Mouse (Mus musculus) cerebellum, adult 9-10 months (tissue): Measurements from ENCODE around the gene Dpf3.

ENCODE experiments used
- DNase-seq: peaks from one replicate; pipeline ENCODE4 v3.0.0; 2022

The Dpf3 gene

GRCm38 (mm10) chr12:83271215-83271614 lies 216.3 kb downstream of the Dpf3 start:
- no peak for DNase-seq

- peak; percentile 88 for DNase-seq
Observed at GRCm38 (mm10) chr12:83268504-83268922, 219.0 kb downstream of the Dpf3 start.

GRCm38 (mm10) chr12:83260540-83260939 lies 227.0 kb downstream of the Dpf3 start:
- no peak for DNase-seq

- no peak for DNase-seq
Observed at GRCm38 (mm10) chr12:83254399-83254798, 233.1 kb downstream of the Dpf3 start.

- DNase-seq, result no peak
Observed at GRCm38 (mm10) chr12:83249066-83249465, 238.4 kb downstream of the Dpf3 start.

GRCm38 (mm10) chr12:83248636-83249035 lies 238.9 kb downstream of the Dpf3 start:
- peak; percentile 95 for DNase-seq

- peak; percentile 65 for DNase-seq
Observed at GRCm38 (mm10) chr12:83247669-83248068, 239.8 kb downstream of the Dpf3 start.

- DNase-seq, result peak; percentile 70
Observed at GRCm38 (mm10) chr12:83241022-83241421, 246.5 kb downstream of the Dpf3 start.

- no peak for DNase-seq
Observed at GRCm38 (mm10) chr12:83240571-83240970, 246.9 kb downstream of the Dpf3 start.

GRCm38 (mm10) chr12:83235781-83236180 lies 251.7 kb downstream of the Dpf3 start:
- no peak for DNase-seq

- DNase-seq, result no peak
Observed at GRCm38 (mm10) chr12:83234981-83235380, 252.5 kb downstream of the Dpf3 start.

- no peak for DNase-seq
Observed at GRCm38 (mm10) chr12:83233651-83234050, 253.9 kb downstream of the Dpf3 start.

- no peak for DNase-seq
Observed at GRCm38 (mm10) chr12:83232916-83233315, 254.6 kb downstream of the Dpf3 start.

GRCm38 (mm10) chr12:83231258-83231657 lies 256.3 kb downstream of the Dpf3 start:
- no peak for DNase-seq

- no peak for DNase-seq
Observed at GRCm38 (mm10) chr12:83229683-83230082, 257.8 kb downstream of the Dpf3 start.

- DNase-seq, result no peak
Observed at GRCm38 (mm10) chr12:83227014-83227413, 260.5 kb downstream of the Dpf3 start.

- no peak for DNase-seq
Observed at GRCm38 (mm10) chr12:83220964-83221363, 266.6 kb downstream of the Dpf3 start.

GRCm38 (mm10) chr12:83213879-83214341 lies 273.6 kb downstream of the Dpf3 start:
- peak; percentile 66 for DNase-seq

GRCm38 (mm10) chr12:83211976-83212375 lies 275.5 kb downstream of the Dpf3 start:
- no peak for DNase-seq

- peak; percentile 52 for DNase-seq
Observed at GRCm38 (mm10) chr12:83211146-83211822, 276.2 kb downstream of the Dpf3 start.

GRCm38 (mm10) chr12:83210735-83211134 lies 276.8 kb downstream of the Dpf3 start:
- DNase-seq, result peak; percentile 87

GRCm38 (mm10) chr12:83210294-83210693 lies 277.2 kb downstream of the Dpf3 start:
- peak; percentile 68 for DNase-seq

- DNase-seq, result peak; percentile 75
Observed at GRCm38 (mm10) chr12:83209461-83209860, 278.1 kb downstream of the Dpf3 start.

- DNase-seq, result peak; percentile 58
Observed at GRCm38 (mm10) chr12:83208841-83209240, 278.7 kb downstream of the Dpf3 start.

- DNase-seq, result peak; percentile 90
Observed at GRCm38 (mm10) chr12:83208011-83208410, 279.5 kb downstream of the Dpf3 start.
